Mouse (Mus musculus) small intestine, adult 2 months (tissue): ENCODE data around the gene Panx3.

Experiments used
- CTCF ChIP-seq: fragments of 200-500 bp; IDR thresholded peaks from 2 replicates; pipeline ENCODE4 v1.5.1; 2012; ENCODE audit warnings: low read depth, mild to moderate bottlenecking, control low read depth, inconsistent platforms, low read length, moderate library complexity, mixed read lengths; ENCODE audit not compliant: insufficient replicate concordance, insufficient read length; ENCODE audit errors: extremely low read depth
- POLR2A ChIP-seq: fragments of 200-500 bp; IDR thresholded peaks from 2 replicates; pipeline ENCODE4 v1.6.1; 2012; ENCODE audit warnings: low read depth, mild to moderate bottlenecking, control low read depth, inconsistent platforms, low read length, moderate library complexity

GRCm38 (mm10) chr9:37681123-37681522 lies 12.1 kb upstream of the Panx3 start:
- no peak for TF ChIP-seq CTCF
- TF ChIP-seq POLR2A: no peak
